Comparison of ENCODE assay signal across 15 mouse cellular contexts in the genomic region with DNA sequence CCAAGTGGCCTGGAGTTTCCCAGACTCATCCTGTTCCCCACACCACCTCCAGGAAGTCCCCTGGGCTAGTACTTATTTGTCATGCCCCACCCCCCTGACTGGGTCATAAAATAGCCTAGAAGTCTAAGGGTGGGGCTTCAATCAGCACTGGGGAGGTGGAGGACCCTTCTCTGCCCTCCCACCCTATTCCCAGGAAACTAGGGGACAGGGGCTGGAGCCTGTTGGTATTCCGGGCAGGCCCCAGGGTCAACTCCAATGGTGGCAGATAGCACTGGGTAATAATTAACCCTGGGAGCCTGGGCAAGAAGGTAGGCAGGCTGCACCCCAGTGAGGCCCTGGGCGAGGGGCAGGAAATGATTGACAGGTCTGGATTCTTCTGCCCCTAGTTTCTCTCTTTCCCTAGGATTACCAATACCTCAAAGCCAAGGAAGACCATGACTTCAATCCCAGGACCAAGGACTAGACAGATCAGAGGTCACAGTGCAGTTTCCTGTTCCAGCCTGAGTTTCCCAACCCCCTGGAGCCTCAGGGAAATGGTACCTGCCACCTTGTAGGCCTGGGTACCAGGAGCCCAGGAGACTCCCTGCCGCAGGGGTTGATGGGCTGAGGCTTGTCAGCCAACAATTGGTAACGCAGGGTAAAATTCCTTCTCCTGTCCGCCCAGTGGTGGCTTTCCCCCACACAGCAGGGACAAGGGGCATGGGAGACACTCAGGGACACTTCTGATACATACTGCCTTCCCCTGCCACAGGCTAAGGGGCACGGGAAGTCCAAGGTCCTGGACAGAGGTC. TPM values are rescaled to one million over a fixed set of nuclear protein-coding genes. Genes with fewer than 3 reads are reported as not detected.
A peak's percentile ranks its signal among the peaks of the same experiment; 100 is the strongest.
DNase-seq lines count a peak whose midpoint lies in the region; ATAC-seq lines count a peak whose summit lies in the region.
"Had no signal": no experiment of that assay in that cellular context is flagged by ENCODE, and none has a peak within 500 bp of the region (broad histone marks: within the 10 kb centered on the region; RNA-seq: fewer than 3 reads in every experiment).

No protein-coding gene starts in this region.

- no peak overlapping the region for H3K4me2 ChIP-seq in heart, embryonic 14.5 days (ENCODE audit: low read length)
- H3K4me2 ChIP-seq in kidney, embryonic 15.5 days: no peak overlapping the region
- no peak overlapping the region for H3K4me2 ChIP-seq in liver, embryonic 16.5 days (ENCODE audit: low read depth, low read length)
- H3K4me2 ChIP-seq: midbrain, embryonic 12.5 days had no signal

- no peaks in the 10 kb centered on the region for H3K4me1 ChIP-seq in heart, embryonic 14.5 days (ENCODE audit: control insufficient read depth in 2 of 2, insufficient read depth in 2 of 2, low read length in 2 of 2)
- peaks cover 33% of the 10 kb centered on the region for H3K4me1 ChIP-seq in kidney, embryonic 15.5 days
- peaks cover 26% of the 10 kb centered on the region for H3K4me1 ChIP-seq in liver, embryonic 16.5 days (ENCODE audit: control insufficient read depth, low read depth, low read length)
- H3K4me1 ChIP-seq: midbrain, embryonic 12.5 days had no signal

- DNase-seq in adrenal gland, postnatal 14 days: peak; percentile 37
- no peak for DNase-seq in adrenal gland, postnatal 4 days (ENCODE audit: low spot score in 2 of 2)
- no peak for DNase-seq in cerebellum, adult 9-10 months
- no peak for DNase-seq in gastrocnemius, postnatal 4 days (ENCODE audit: low spot score in 2 of 2)
- DNase-seq: adrenal gland, adult 8-10 months; cerebellum, adult 2 months; gastrocnemius, postnatal 14 days had no signal

- H3K9me3 ChIP-seq in heart, embryonic 14.5 days (ENCODE audit: control insufficient read depth, low read length): no peaks in the 10 kb centered on the region
- H3K9me3 ChIP-seq in kidney, embryonic 15.5 days (replicated peaks): no peaks in the 10 kb centered on the region
- no peaks in the 10 kb centered on the region for H3K9me3 ChIP-seq in liver, embryonic 16.5 days (replicated peaks; ENCODE audit: control insufficient read depth, low read length)
- H3K9me3 ChIP-seq: midbrain, embryonic 12.5 days had no signal

- no peak overlapping the region for H3K27ac ChIP-seq in heart, embryonic 14.5 days (replicated peaks in 1 of 2; ENCODE audit: control insufficient read depth in 1 of 2, insufficient read depth in 1 of 2, low read depth in 2 of 2, low read length in 2 of 2)
- H3K27ac ChIP-seq in kidney, embryonic 15.5 days: peak overlapping the region; percentile 82
- peak overlapping the region; percentile 47 for H3K27ac ChIP-seq in liver, embryonic 16.5 days (ENCODE audit: low read length)
- H3K27ac ChIP-seq: midbrain, embryonic 12.5 days had no signal

- H3K4me3 ChIP-seq in heart, embryonic 14.5 days (ENCODE audit: control insufficient read depth in 1 of 2, insufficient read depth in 1 of 2, low read depth in 1 of 2, low read length in 2 of 2): no peak overlapping the region
- no peak overlapping the region for H3K4me3 ChIP-seq in kidney, embryonic 15.5 days (replicated peaks)
- H3K4me3 ChIP-seq in liver, embryonic 16.5 days (ENCODE audit: low read depth, low read length): no peak overlapping the region
- H3K4me3 ChIP-seq: midbrain, embryonic 12.5 days had no signal

- H3K9ac ChIP-seq in heart, embryonic 14.5 days (ENCODE audit: low read length): no peak overlapping the region
- H3K9ac ChIP-seq in kidney, embryonic 15.5 days: no peak overlapping the region
- no peak overlapping the region for H3K9ac ChIP-seq in liver, embryonic 16.5 days (ENCODE audit: low read depth, low read length)
- H3K9ac ChIP-seq: midbrain, embryonic 12.5 days had no signal

- H3K36me3 ChIP-seq in heart, embryonic 14.5 days (ENCODE audit: control insufficient read depth, insufficient read depth, low read length): peaks cover 44% of the 10 kb centered on the region
- H3K36me3 ChIP-seq in kidney, embryonic 15.5 days: peaks cover 53% of the 10 kb centered on the region
- peaks cover 9% of the 10 kb centered on the region for H3K36me3 ChIP-seq in liver, embryonic 16.5 days (ENCODE audit: control insufficient read depth, insufficient read depth)
- H3K36me3 ChIP-seq: midbrain, embryonic 12.5 days had no signal

- no peaks in the 10 kb centered on the region for H3K27me3 ChIP-seq in heart, embryonic 14.5 days (ENCODE audit: control insufficient read depth, insufficient read depth, low read length)
- no peaks in the 10 kb centered on the region for H3K27me3 ChIP-seq in kidney, embryonic 15.5 days
- no peaks in the 10 kb centered on the region for H3K27me3 ChIP-seq in liver, embryonic 16.5 days (ENCODE audit: control insufficient read depth, insufficient read depth, low read depth, low read length)

- WGBS in heart, embryonic 14.5 days: 60% methylated on average over 6 of the region's 6 CpGs
- 64% methylated on average over 6 of the region's 6 CpGs for whole genome bisulfite sequencing in kidney, embryonic 15.5 days
- WGBS in liver, embryonic 16.5 days (ENCODE audit: insufficient replicate concordance): 49% methylated on average over 6 of the region's 6 CpGs

- ATAC-seq in heart, embryonic 14.5 days (ENCODE audit: insufficient number of reproducible peaks, insufficient read depth, low FRiP score, low read depth): peak; percentile 11
- ATAC-seq in kidney, embryonic 15.5 days (replicated peaks; ENCODE audit: low FRiP score): peak; percentile 75
- ATAC-seq in liver, embryonic 16.5 days (ENCODE audit: low read depth): peak; percentile 65
- no peak for ATAC-seq in CD4-positive, CD25-positive, alpha-beta regulatory T cell, adult 4 months

RNA-seq across cellular contexts. Expression of gene Gm20532, which starts 8.7 kb away (rescaled TPM):
- not detected in 2 replicates for total RNA-seq in adrenal gland, postnatal 14 days (2021)
- not detected for total RNA-seq in adrenal gland, postnatal 4 days (2021)
- not detected in 2 replicates for polyA plus RNA-seq in heart, embryonic 14.5 days (2014; fragmentation: Nextera tagmentation; extraction: Ambion mirVana)
- polyA plus RNA-seq in kidney, embryonic 15.5 days (2015; fragmentation: Nextera tagmentation; extraction: Ambion mirVana): not detected in 2 replicates
- not detected in 2 replicates for polyA plus RNA-seq in liver, embryonic 16.5 days (2015; fragmentation: Nextera tagmentation; extraction: Ambion mirVana)
- not detected for polyA plus RNA-seq in CD4-positive, CD25-positive, alpha-beta regulatory T cell, adult 4 months (2017; shearing (Covaris generic))
- not detected for total RNA-seq in gastrocnemius, postnatal 4 days (2021)
- total RNA-seq: adrenal gland, adult 8-10 months; gastrocnemius, postnatal 14 days; left cerebral cortex, postnatal 25 days; neutrophil, adult 5-6 weeks had no signal
- polyA plus RNA-seq: cerebellum, adult 2 months; midbrain, embryonic 12.5 days; urinary bladder, adult 2 months had no signal

RNA-seq across cellular contexts. Expression of gene Agpat2, which starts 9.1 kb away (rescaled TPM):
- total RNA-seq in adrenal gland, postnatal 14 days (2021): 271 and 405 TPM in 2 replicates
- total RNA-seq in adrenal gland, postnatal 4 days (2021): 100 to 1,000 TPM; 121 to 156 TPM
- 24.0 and 24.7 TPM in 2 replicates for polyA plus RNA-seq in heart, embryonic 14.5 days (2014; fragmentation: Nextera tagmentation; extraction: Ambion mirVana)
- 41.7 and 47.7 TPM in 2 replicates for polyA plus RNA-seq in kidney, embryonic 15.5 days (2015; fragmentation: Nextera tagmentation; extraction: Ambion mirVana)
- polyA plus RNA-seq in liver, embryonic 16.5 days (2015; fragmentation: Nextera tagmentation; extraction: Ambion mirVana): 58.3 and 65.7 TPM in 2 replicates
- polyA plus RNA-seq in CD4-positive, CD25-positive, alpha-beta regulatory T cell, adult 4 months (2017; shearing (Covaris generic)): 1 to 10 TPM; 5.8 to 7.7 TPM
- total RNA-seq in gastrocnemius, postnatal 4 days (2021): 10 to 100 TPM; 12.1 to 19.0 TPM

RNA-seq across cellular contexts. Expression of gene Egfl7, which starts 15.3 kb away (rescaled TPM):
- total RNA-seq in adrenal gland, postnatal 14 days (2021): 217 and 247 TPM in 2 replicates
- total RNA-seq in adrenal gland, postnatal 4 days (2021): 100 to 1,000 TPM; 265 to 295 TPM
- 161 and 177 TPM in 2 replicates for polyA plus RNA-seq in heart, embryonic 14.5 days (2014; fragmentation: Nextera tagmentation; extraction: Ambion mirVana)
- 218 and 219 TPM in 2 replicates for polyA plus RNA-seq in kidney, embryonic 15.5 days (2015; fragmentation: Nextera tagmentation; extraction: Ambion mirVana)
- 50.9 and 54.3 TPM in 2 replicates for polyA plus RNA-seq in liver, embryonic 16.5 days (2015; fragmentation: Nextera tagmentation; extraction: Ambion mirVana)
- not detected for polyA plus RNA-seq in CD4-positive, CD25-positive, alpha-beta regulatory T cell, adult 4 months (2017; shearing (Covaris generic))
- 100 to 1,000 TPM; 132 to 141 TPM for total RNA-seq in gastrocnemius, postnatal 4 days (2021)

RNA-seq across cellular contexts. Expression of gene Fam69b, which starts 33.1 kb away (rescaled TPM):
- 10.0 and 12.3 TPM in 2 replicates for total RNA-seq in adrenal gland, postnatal 14 days (2021)
- total RNA-seq in adrenal gland, postnatal 4 days (2021): 10 to 100 TPM; 11.1 to 11.4 TPM
- 13.3 and 15.2 TPM in 2 replicates for polyA plus RNA-seq in heart, embryonic 14.5 days (2014; fragmentation: Nextera tagmentation; extraction: Ambion mirVana)
- 32.9 and 33.1 TPM in 2 replicates for polyA plus RNA-seq in kidney, embryonic 15.5 days (2015; fragmentation: Nextera tagmentation; extraction: Ambion mirVana)
- 0.61 and 1.3 TPM in 2 replicates for polyA plus RNA-seq in liver, embryonic 16.5 days (2015; fragmentation: Nextera tagmentation; extraction: Ambion mirVana)
- polyA plus RNA-seq in CD4-positive, CD25-positive, alpha-beta regulatory T cell, adult 4 months (2017; shearing (Covaris generic)): 1 to 10 TPM; 1.5 to 2.6 TPM
- 1 to 10 TPM; 2.6 to 4.0 TPM for total RNA-seq in gastrocnemius, postnatal 4 days (2021)
- total RNA-seq: neutrophil, adult 5-6 weeks had no signal

Comparison
In these comparisons a context has a peak if more than half of its experiments do, and no peak if none do; other contexts are left out.
1. H3K27ac ChIP-seq: peak in kidney, embryonic 15.5 days (single experiment) and liver, embryonic 16.5 days (single experiment); none in heart, embryonic 14.5 days (0 of 2).
2. RNA of gene Egfl7, which starts 15.3 kb away (polyA plus RNA-seq): 218 to 219 TPM in kidney, embryonic 15.5 days, 161 to 177 TPM in heart, embryonic 14.5 days and 50.9 to 54.3 TPM in liver, embryonic 16.5 days; not detected in CD4-positive, CD25-positive, alpha-beta regulatory T cell, adult 4 months; every median in the first group is over 10 times any median in the second.